Mouse (Mus musculus) ES-Bruce4 (cell line): Measurements from ENCODE around the gene Echdc3. TPM values are rescaled to one million over a fixed set of nuclear protein-coding genes. Genes with fewer than 3 reads are reported as not detected.

Experiments
- H3K27ac ChIP-seq: 2 replicates; pipeline ENCODE4 v1.5.1; 2012; ENCODE audit warnings: low read length, inconsistent platforms; ENCODE audit not compliant: insufficient read depth
- H3K27me3 ChIP-seq: 2 replicates; pipeline ENCODE4 v1.6.1; 2012; ENCODE audit warnings: mild to moderate bottlenecking, low read length, inconsistent platforms; ENCODE audit not compliant: control insufficient read depth, poor library complexity, insufficient read depth, severe bottlenecking
- H3K36me3 ChIP-seq: 2 replicates; pipeline ENCODE4 v1.6.1; 2012; ENCODE audit warnings: inconsistent platforms, mild to moderate bottlenecking, low read length, moderate library complexity; ENCODE audit not compliant: control insufficient read depth, poor library complexity, insufficient read depth, severe bottlenecking
- H3K4me1 ChIP-seq: one replicate; pipeline ENCODE4 v1.8.1; 2011; ENCODE audit warnings: low read length; ENCODE audit not compliant: control insufficient read depth, insufficient read depth
- H3K4me3 ChIP-seq: 2 replicates; pipeline ENCODE4 v1.5.1; 2011; ENCODE audit warnings: low read depth, mild to moderate bottlenecking, low read length
- H3K9ac ChIP-seq: 2 replicates; pipeline ENCODE4 v1.6.1; 2012; ENCODE audit warnings: low read depth, mild to moderate bottlenecking, inconsistent platforms; ENCODE audit not compliant: poor library complexity, severe bottlenecking
- H3K9me3 ChIP-seq: replicated peaks from 2 replicates; pipeline ENCODE4 v1.6.1; 2012; ENCODE audit warnings: mild to moderate bottlenecking, low read length, inconsistent platforms; ENCODE audit not compliant: control insufficient read depth, poor library complexity, insufficient read depth, severe bottlenecking
- CTCF ChIP-seq: IDR thresholded peaks from one replicate; pipeline ENCODE4 v1.8.1; 2011; ENCODE audit warnings: low read depth, low read length
- EP300 ChIP-seq: IDR thresholded peaks from 2 replicates; pipeline ENCODE4 v1.6.1; 2011; ENCODE audit warnings: low read depth, low read length; ENCODE audit not compliant: insufficient read depth
- POLR2A ChIP-seq: IDR thresholded peaks from one replicate; pipeline ENCODE4 v1.8.1; 2011; ENCODE audit warnings: low read length; ENCODE audit not compliant: insufficient read depth
- polyA plus RNA-seq: library from polyadenylated mRNA; stranded (reverse); fragments of >200 nt; gene quantifications from 2 replicates; pipeline ENCODE4 v1.2.4, GENCODE M21; 2011; ENCODE audit warnings: low read depth; ENCODE audit not compliant: missing spikeins, insufficient read depth, insufficient read length

Gene Echdc3
- polyA plus RNA-seq, 1 experiment = 1.5 TPM

GRCm38 (mm10) chr2:6140572-6141161 is 72.2 kb downstream of the Echdc3 start:
- no peak for TF ChIP-seq POLR2A
- TF ChIP-seq CTCF = no peak
- no peak for TF ChIP-seq EP300
- Histone ChIP-seq H3K27ac (no peak overlapping the region), H3K9ac (no peak overlapping the region), H3K4me3 (no peak overlapping the region), H3K27me3 (no peaks in the 10 kb centered on the region), H3K36me3 (no peaks in the 10 kb centered on the region), H3K4me1 (no peaks in the 10 kb centered on the region), H3K9me3 (no peaks in the 10 kb centered on the region)

Other genes with a start within 250 kb of the Echdc3 start
- 5.2 and 5.9 TPM in 2 replicates for gene Proser2, start 82.8 kb downstream of the Echdc3 start, polyA plus RNA-seq
- gene Usp6nl, start 109.6 kb upstream of the Echdc3 start, polyA plus RNA-seq = 29.5 and 36.7 TPM in 2 replicates